Mouse (Mus musculus) retina, postnatal 7 days (tissue): Measurements from ENCODE around the gene Bcl2l14.

Experiments
- DNase-seq: peaks from one replicate; pipeline ENCODE4 v3.0.0-alpha.2; 2012; ENCODE audit warnings: low read depth, low spot score

Bcl2l14 gene

GRCm38 (mm10) chr6:134402914-134403683 lies 7.0 kb downstream of the Bcl2l14 start:
- DNase-seq, result peak; percentile 28

GRCm38 (mm10) chr6:134403684-134404070 lies 7.6 kb downstream of the Bcl2l14 start:
- DNase-seq, result no peak

GRCm38 (mm10) chr6:134407226-134407625 lies 11.1 kb downstream of the Bcl2l14 start:
- no peak for DNase-seq

DNA sequence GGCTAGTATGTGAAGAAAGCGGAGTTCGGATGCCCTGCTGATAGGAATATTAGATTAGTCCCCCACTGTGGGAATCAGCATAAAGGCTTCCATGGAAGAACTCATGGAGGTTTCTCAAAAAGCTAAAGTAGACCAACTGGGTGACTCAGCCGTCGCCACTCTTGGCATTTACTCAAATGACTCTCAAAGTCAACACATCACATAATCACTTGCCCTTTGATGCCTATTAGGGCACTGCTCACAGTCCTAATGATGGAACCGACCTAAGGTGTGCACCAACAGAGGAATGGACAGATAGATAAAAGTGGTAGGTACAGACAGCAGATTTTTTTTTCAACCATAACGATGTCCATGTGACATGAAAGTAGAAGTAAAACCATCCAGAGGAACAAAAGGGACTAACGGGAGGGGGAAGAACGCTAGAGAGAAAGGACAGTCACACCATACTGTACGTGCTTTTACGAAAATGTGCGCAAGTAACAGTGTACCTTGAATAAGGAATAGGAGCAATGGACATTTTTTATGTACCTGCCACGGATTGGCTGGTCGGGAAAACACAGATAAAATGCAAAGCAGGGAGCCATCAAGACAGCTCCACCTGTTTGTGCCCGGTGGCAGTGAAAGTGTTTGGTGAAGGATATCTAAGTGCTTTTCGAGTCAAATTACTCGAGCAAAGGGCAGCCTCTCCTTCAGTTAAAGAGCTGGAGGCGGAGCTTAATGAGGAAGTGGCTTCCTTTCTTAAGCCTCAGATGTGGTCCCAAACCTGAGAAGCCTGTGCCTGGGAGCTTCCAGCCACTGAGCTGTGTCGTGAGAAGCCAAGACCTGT lies 17.8 kb downstream of the Bcl2l14 start:
- no peak for DNase-seq

- no peak for DNase-seq
These were observed 18.4 kb downstream of the Bcl2l14 start for GRCm38 (mm10) chr6:134414532-134414883.

DNA sequence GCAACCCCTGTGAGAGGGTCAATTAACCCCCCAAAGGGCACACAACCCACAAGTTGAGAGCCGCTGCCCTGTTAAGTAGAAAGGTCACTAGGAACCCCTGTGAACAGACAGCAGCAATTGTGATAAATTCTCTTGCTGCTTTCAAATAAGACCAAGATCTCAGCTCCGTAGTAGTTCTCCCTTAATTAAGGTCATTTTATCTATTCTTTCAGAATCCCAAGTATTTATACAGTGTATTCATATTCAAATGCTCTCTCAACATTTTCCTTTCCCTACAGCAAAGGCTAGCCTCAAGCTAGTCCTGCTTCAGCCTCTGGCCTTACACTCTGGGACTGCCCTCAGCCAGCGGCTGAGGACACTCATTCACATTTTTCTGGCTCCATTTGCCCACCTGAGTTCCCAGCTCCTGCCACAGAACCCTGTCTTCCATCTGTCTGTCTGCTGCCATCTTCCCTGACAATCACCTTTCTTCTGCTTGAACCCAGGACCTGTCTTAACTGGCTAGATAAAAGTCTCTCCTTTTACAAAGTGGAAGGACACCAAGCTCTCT lies 20.5 kb downstream of the Bcl2l14 start:
- DNase-seq, result no peak

GRCm38 (mm10) chr6:134417886-134418285 lies 21.8 kb downstream of the Bcl2l14 start:
- no peak for DNase-seq

- DNase-seq, result no peak
These were observed 24.3 kb downstream of the Bcl2l14 start for GRCm38 (mm10) chr6:134420375-134420774.

DNA sequence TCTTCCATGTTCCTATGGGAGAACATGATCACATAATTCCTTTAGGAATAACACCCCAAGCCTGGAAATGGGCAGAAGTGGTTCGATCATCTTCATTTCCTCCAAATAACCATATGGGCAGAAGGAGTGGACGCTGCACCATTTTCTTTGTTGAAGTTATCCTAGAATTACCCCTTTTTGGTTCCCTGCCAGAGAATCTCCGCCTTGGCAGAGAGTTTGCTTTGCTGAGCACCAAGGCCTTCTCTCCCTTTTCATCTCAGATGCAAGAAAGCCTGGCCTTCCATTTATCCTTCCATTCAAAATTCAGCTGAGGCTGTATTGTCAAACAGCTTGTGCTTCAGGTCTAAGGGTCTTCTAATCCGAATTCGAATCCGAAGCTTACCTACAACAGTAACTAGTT lies 25.8 kb downstream of the Bcl2l14 start:
- no peak for DNase-seq

GRCm38 (mm10) chr6:134425216-134425717 lies 29.1 kb downstream of the Bcl2l14 start:
- peak; percentile 65 for DNase-seq

- DNase-seq, result no peak
These were observed 31.0 kb downstream of the Bcl2l14 start for GRCm38 (mm10) chr6:134427165-134427564.

DNA sequence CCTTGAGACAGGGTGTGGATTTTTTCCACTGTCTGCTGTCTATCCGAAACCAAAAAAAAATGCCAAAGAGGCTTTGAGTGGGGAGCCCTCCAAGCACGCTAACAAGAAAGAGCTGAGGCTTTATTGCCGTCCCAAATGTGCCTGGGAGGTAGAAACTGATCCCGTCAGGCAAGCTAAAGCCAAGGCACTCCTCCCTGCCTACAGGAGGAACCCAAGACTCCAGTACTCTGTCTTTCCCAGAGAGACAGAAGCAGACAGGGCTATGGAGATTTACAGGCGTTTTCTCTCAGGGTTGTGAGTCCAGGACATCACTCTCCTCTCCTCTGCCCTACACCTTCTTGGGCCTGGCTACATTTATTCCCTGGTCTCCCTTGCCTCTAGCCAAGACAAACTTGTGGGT lies 32.3 kb downstream of the Bcl2l14 start:
- no peak for DNase-seq

- no peak for DNase-seq
These were observed 34.2 kb downstream of the Bcl2l14 start for GRCm38 (mm10) chr6:134430161-134430799.

GRCm38 (mm10) chr6:134431583-134431982 lies 35.5 kb downstream of the Bcl2l14 start:
- DNase-seq, result no peak

GRCm38 (mm10) chr6:134433281-134433680 lies 37.2 kb downstream of the Bcl2l14 start:
- DNase-seq, result no peak

GRCm38 (mm10) chr6:134434044-134434443 lies 37.9 kb downstream of the Bcl2l14 start:
- no peak for DNase-seq

- DNase-seq, result no peak
These were observed 38.8 kb downstream of the Bcl2l14 start for GRCm38 (mm10) chr6:134434866-134435390.

GRCm38 (mm10) chr6:134436955-134437354 lies 40.8 kb downstream of the Bcl2l14 start:
- no peak for DNase-seq

- no peak for DNase-seq
These were observed 43.4 kb downstream of the Bcl2l14 start for GRCm38 (mm10) chr6:134439401-134440021.

GRCm38 (mm10) chr6:134440023-134440422 lies 43.9 kb downstream of the Bcl2l14 start:
- DNase-seq, result no peak

- no peak for DNase-seq
These were observed 45.6 kb downstream of the Bcl2l14 start for GRCm38 (mm10) chr6:134441716-134442115.
